Mouse (Mus musculus): Measurements from ENCODE around the gene Rps27a. TPM values are rescaled to one million over a fixed set of nuclear protein-coding genes. Genes with fewer than 3 reads are reported as not detected.

Gene Rps27a
- polyA plus RNA-seq, 1 experiment from 2014 or later, result 1,132 TPM

- Histone ChIP-seq H3K4me3 (replicated peaks) (no peak overlapping the region), H3K9ac (no peak overlapping the region), H3K9me3 (no peaks in the 10 kb centered on the region), H3K27ac (no peak overlapping the region), H3K27me3 (replicated peaks) (no peaks in the 10 kb centered on the region), H3K4me2 (replicated peaks) (no peak overlapping the region), H3K36me3 (no peaks in the 10 kb centered on the region), H3K4me1 (replicated peaks) (no peaks in the 10 kb centered on the region)
- ATAC-seq, result no peak
- 85% methylated on average over 2 of the region's 2 CpGs for WGBS
These were observed 42.8 kb downstream of the Rps27a start for GRCm38 (mm10) chr11:29504899-29505625.

DNA sequence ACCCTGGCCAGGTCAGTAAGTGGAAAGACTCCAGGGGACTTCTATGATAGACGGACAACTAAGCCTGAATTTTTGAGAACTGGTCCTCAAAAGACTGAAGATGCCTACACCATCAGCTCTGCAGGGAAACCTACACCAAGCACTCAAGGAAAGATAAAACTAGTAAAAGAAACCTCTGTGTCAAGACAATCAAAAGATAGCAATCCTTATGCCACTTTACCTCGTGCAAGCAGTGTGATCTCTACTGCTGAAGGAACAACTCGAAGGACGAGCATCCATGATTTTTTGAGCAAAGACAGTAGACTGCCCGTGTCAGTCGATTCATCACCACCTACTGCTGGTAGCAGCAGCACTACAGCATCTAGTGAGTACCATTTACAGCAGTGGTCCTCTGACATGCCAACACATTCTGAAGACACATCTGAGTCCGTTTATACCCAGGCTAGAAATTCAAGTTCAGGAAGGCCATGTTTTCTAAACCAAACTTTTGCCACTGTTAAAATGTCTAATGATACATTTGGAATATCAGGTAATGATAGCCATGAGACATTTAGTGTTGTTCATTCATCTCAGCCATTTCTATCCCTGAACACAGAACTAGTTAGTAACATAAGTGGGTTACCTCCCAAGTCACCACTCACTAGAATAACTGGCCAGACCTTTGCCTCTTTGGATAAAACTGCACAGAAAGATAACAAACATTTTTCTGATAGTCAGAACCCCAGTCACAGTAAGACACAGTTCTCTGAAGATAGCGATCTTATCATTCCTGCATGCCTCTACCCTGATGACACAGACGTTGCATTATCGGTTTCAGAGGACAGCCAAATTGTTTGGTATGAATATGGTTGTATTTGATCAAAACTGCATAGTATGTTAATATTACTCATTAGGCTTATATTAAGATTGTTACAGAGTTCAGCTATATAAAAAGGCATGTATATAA is 43.7 kb downstream of the Rps27a start:
- no peak for ATAC-seq
- no peak overlapping the region for H3K4me3 ChIP-seq (replicated peaks)

DNA sequence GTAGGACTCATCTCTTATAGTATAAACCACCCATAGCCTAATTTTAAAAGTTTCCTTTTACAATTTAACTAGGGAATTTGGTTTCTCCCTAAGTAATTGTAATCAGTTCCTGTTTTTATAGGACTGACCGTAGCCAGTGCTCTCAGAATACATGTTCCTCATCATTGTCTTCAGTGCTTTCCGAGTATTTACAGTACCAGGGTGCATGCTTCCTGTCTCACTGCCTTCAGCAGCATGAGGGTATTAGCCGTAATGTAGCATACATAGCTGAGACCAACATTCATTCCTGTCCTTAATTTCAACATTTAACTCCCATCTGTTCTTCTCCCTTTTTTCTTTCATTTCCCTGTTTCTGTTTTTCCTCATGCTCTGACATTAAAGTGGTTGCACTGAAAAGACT is 50.9 kb downstream of the Rps27a start:
- WGBS, result 54% methylated on average over 3 of the region's 3 CpGs
- no peak for ATAC-seq

More for the DNA sequence above, 43.7 kb downstream of the Rps27a start:
- no peak overlapping the region for H3K9ac ChIP-seq
- no peaks in the 10 kb centered on the region for H3K9me3 ChIP-seq
- H3K4me2 ChIP-seq (replicated peaks), result no peak overlapping the region
- no peaks in the 10 kb centered on the region for H3K27me3 ChIP-seq (replicated peaks)
- H3K27ac ChIP-seq, result no peak overlapping the region
- WGBS, result 89% methylated on average over 10 of the region's 10 CpGs
- H3K36me3 ChIP-seq, result no peaks in the 10 kb centered on the region
- H3K4me1 ChIP-seq (replicated peaks), result no peaks in the 10 kb centered on the region

More for the DNA sequence above, 50.9 kb downstream of the Rps27a start:
- Histone ChIP-seq H3K27ac (no peak overlapping the region), H3K4me3 (replicated peaks) (no peak overlapping the region), H3K9ac (no peak overlapping the region), H3K4me1 (replicated peaks) (no peaks in the 10 kb centered on the region), H3K36me3 (no peaks in the 10 kb centered on the region), H3K9me3 (no peaks in the 10 kb centered on the region), H3K27me3 (replicated peaks) (no peaks in the 10 kb centered on the region), H3K4me2 (replicated peaks) (no peak overlapping the region)

Other genes with a start within 250 kb of the Rps27a start
- 19.2 and 20.9 TPM in 2 replicates for gene Ccdc88a, start 174.5 kb downstream of the Rps27a start, polyA plus RNA-seq (2015; fragmentation: Nextera tagmentation; extraction: Ambion mirVana)
- gene Prorsd1, start 33.1 kb downstream of the Rps27a start, polyA plus RNA-seq (2015; fragmentation: Nextera tagmentation; extraction: Ambion mirVana), result 22.4 and 24.0 TPM in 2 replicates
- 42.4 and 44.1 TPM in 2 replicates for gene Mtif2, start 21.7 kb downstream of the Rps27a start, polyA plus RNA-seq (2015; fragmentation: Nextera tagmentation; extraction: Ambion mirVana)
- 0.18 TPM in 1 of 2 replicates, not detected in the other for gene Clhc1, start 159 bp downstream of the Rps27a start, polyA plus RNA-seq (2015; fragmentation: Nextera tagmentation; extraction: Ambion mirVana)
- gene Rtn4, start 144.8 kb upstream of the Rps27a start, polyA plus RNA-seq (2015; fragmentation: Nextera tagmentation; extraction: Ambion mirVana), result 48.8 and 51.0 TPM in 2 replicates

Measured in intestine, embryonic 15.5 days (tissue).